Mouse (Mus musculus): ENCODE data around the gene Samd14. TPM values are rescaled to one million over a fixed set of nuclear protein-coding genes. Genes with fewer than 3 reads are reported as not detected.
"Not testable (repeated sequence)": the region's sequence is repeated elsewhere in the genome, so short reads cannot be mapped to it uniquely, and the experiment has no call there.

The Samd14 gene
- polyA plus RNA-seq (2014; fragmentation: Nextera tagmentation; extraction: Ambion mirVana): 135 and 152 TPM in 2 replicates

GRCm38 (mm10) chr11:95009629-95010014 is at the start of gene Samd14:
TSS of gene Samd14 (plus strand) at chr11:95009879.
- H3K36me3 ChIP-seq (ENCODE audit: control insufficient read depth, insufficient read depth, low read length): peaks cover 21% of the 10 kb centered on the region
- peak within 1 kb of the TSS; percentile 97 for H3K4me3 ChIP-seq (replicated peaks; ENCODE audit: low read depth, low read length)
- no peaks in the 10 kb centered on the region for H3K9me3 ChIP-seq (ENCODE audit: control insufficient read depth, low read length)
- peaks cover 55% of the 10 kb centered on the region for H3K4me1 ChIP-seq (ENCODE audit: control insufficient read depth, insufficient read depth, low read length)
- H3K9ac ChIP-seq (replicated peaks; ENCODE audit: low read length): peak within 1 kb of the TSS; percentile 99
- under 1% methylated on average over 32 of the region's 32 CpGs for WGBS
- no peaks in the 10 kb centered on the region for H3K27me3 ChIP-seq (ENCODE audit: control insufficient read depth, insufficient read depth, low read length)
- ATAC-seq (ENCODE audit: low FRiP score, low TSS enrichment): peak; percentile 74
- DNase-seq: peak; percentile 90
- H3K4me2 ChIP-seq (ENCODE audit: low read length): peak within 1 kb of the TSS; percentile 77
- H3K27ac ChIP-seq (replicated peaks; ENCODE audit: low read depth, low read length): peak within 1 kb of the TSS; percentile 99

GRCm38 (mm10) chr11:94962534-94963101 is 47.1 kb upstream of the Samd14 start:
- ATAC-seq (ENCODE audit: low FRiP score, low TSS enrichment) (no peak), DNase-seq (no peak)
- H3K9ac ChIP-seq (replicated peaks; ENCODE audit: low read length): no peak overlapping the region
- H3K9me3 ChIP-seq (ENCODE audit: control insufficient read depth, low read length): no peaks in the 10 kb centered on the region
- H3K4me3 ChIP-seq (replicated peaks; ENCODE audit: low read depth, low read length): no peak overlapping the region
- no peaks in the 10 kb centered on the region for H3K36me3 ChIP-seq (ENCODE audit: control insufficient read depth, insufficient read depth, low read length)
- H3K4me1 ChIP-seq (ENCODE audit: control insufficient read depth, insufficient read depth, low read length): no peaks in the 10 kb centered on the region
- H3K4me2 ChIP-seq (ENCODE audit: low read length): no peak overlapping the region
- no peak overlapping the region for H3K27ac ChIP-seq (replicated peaks; ENCODE audit: low read depth, low read length)
- WGBS: 81% methylated on average over 5 of the region's 5 CpGs
- H3K27me3 ChIP-seq (ENCODE audit: control insufficient read depth, insufficient read depth, low read length): no peaks in the 10 kb centered on the region

GRCm38 (mm10) chr11:94967419-94967818 is 42.3 kb upstream of the Samd14 start, which contains the start of gene Hils1:
TSS of gene Hils1 (plus strand) at chr11:94967593.
- no peaks in the 10 kb centered on the region for H3K27me3 ChIP-seq (ENCODE audit: control insufficient read depth, insufficient read depth, low read length)
- no peak within 1 kb of the TSS for H3K27ac ChIP-seq (replicated peaks; ENCODE audit: low read depth, low read length)
- H3K36me3 ChIP-seq (ENCODE audit: control insufficient read depth, insufficient read depth, low read length): no peaks in the 10 kb centered on the region
- H3K4me1 ChIP-seq (ENCODE audit: control insufficient read depth, insufficient read depth, low read length): no peaks in the 10 kb centered on the region
- no peaks in the 10 kb centered on the region for H3K9me3 ChIP-seq (ENCODE audit: control insufficient read depth, low read length)
- ATAC-seq (ENCODE audit: low FRiP score, low TSS enrichment): no peak
- H3K9ac ChIP-seq (replicated peaks; ENCODE audit: low read length): no peak within 1 kb of the TSS
- no peak for DNase-seq
- no peak within 1 kb of the TSS for H3K4me2 ChIP-seq (ENCODE audit: low read length)
- no peak within 1 kb of the TSS for H3K4me3 ChIP-seq (replicated peaks; ENCODE audit: low read depth, low read length)
- 66% methylated on average over 4 of the region's 4 CpGs for WGBS

GRCm38 (mm10) chr11:94968187-94968586 is 41.5 kb upstream of the Samd14 start:
- no peaks in the 10 kb centered on the region for H3K36me3 ChIP-seq (ENCODE audit: control insufficient read depth, insufficient read depth, low read length)
- H3K4me3 ChIP-seq (replicated peaks; ENCODE audit: low read depth, low read length): no peak overlapping the region
- H3K4me2 ChIP-seq (ENCODE audit: low read length): no peak overlapping the region
- H3K27ac ChIP-seq (replicated peaks; ENCODE audit: low read depth, low read length): no peak overlapping the region
- H3K4me1 ChIP-seq (ENCODE audit: control insufficient read depth, insufficient read depth, low read length): no peaks in the 10 kb centered on the region
- H3K27me3 ChIP-seq (ENCODE audit: control insufficient read depth, insufficient read depth, low read length): no peaks in the 10 kb centered on the region
- no peaks in the 10 kb centered on the region for H3K9me3 ChIP-seq (ENCODE audit: control insufficient read depth, low read length)
- 70% methylated on average over 7 of the region's 7 CpGs for WGBS
- DNase-seq (no peak), ATAC-seq (ENCODE audit: low FRiP score, low TSS enrichment) (no peak)
- H3K9ac ChIP-seq (replicated peaks; ENCODE audit: low read length): no peak overlapping the region

- not testable (repeated sequence) for H3K9ac ChIP-seq (replicated peaks; ENCODE audit: low read length); H3K27ac ChIP-seq (replicated peaks; ENCODE audit: low read depth, low read length); H3K36me3 ChIP-seq (ENCODE audit: control insufficient read depth, insufficient read depth, low read length); H3K4me1 ChIP-seq (ENCODE audit: control insufficient read depth, insufficient read depth, low read length); ATAC-seq (ENCODE audit: low FRiP score, low TSS enrichment); H3K4me3 ChIP-seq (replicated peaks; ENCODE audit: low read depth, low read length); H3K4me2 ChIP-seq (ENCODE audit: low read length); H3K9me3 ChIP-seq (ENCODE audit: control insufficient read depth, low read length); H3K27me3 ChIP-seq (ENCODE audit: control insufficient read depth, insufficient read depth, low read length); DNase-seq
- 92% methylated on average over 4 of the region's 4 CpGs for WGBS
Measured at GRCm38 (mm10) chr11:94969709-94970108, 40.0 kb upstream of the Samd14 start.

- Histone ChIP-seq H3K9me3 (ENCODE audit: control insufficient read depth, low read length) (no peaks in the 10 kb centered on the region), H3K4me2 (ENCODE audit: low read length) (no peak overlapping the region), H3K36me3 (ENCODE audit: control insufficient read depth, insufficient read depth, low read length) (no peaks in the 10 kb centered on the region), H3K4me1 (ENCODE audit: control insufficient read depth, insufficient read depth, low read length) (no peaks in the 10 kb centered on the region), H3K27ac (replicated peaks; ENCODE audit: low read depth, low read length) (no peak overlapping the region), H3K9ac (replicated peaks; ENCODE audit: low read length) (no peak overlapping the region), H3K4me3 (replicated peaks; ENCODE audit: low read depth, low read length) (no peak overlapping the region), H3K27me3 (ENCODE audit: control insufficient read depth, insufficient read depth, low read length) (no peaks in the 10 kb centered on the region)
- no peak for ATAC-seq (ENCODE audit: low FRiP score, low TSS enrichment)
- WGBS: 61% methylated on average over 15 of the region's 15 CpGs
- DNase-seq: peak; percentile 87
Measured at GRCm38 (mm10) chr11:94970210-94970943, 39.3 kb upstream of the Samd14 start.

GRCm38 (mm10) chr11:94971895-94972615 is 37.6 kb upstream of the Samd14 start:
- no peaks in the 10 kb centered on the region for H3K9me3 ChIP-seq (ENCODE audit: control insufficient read depth, low read length)
- no peak overlapping the region for H3K4me3 ChIP-seq (replicated peaks; ENCODE audit: low read depth, low read length)
- H3K27ac ChIP-seq (replicated peaks; ENCODE audit: low read depth, low read length): no peak overlapping the region
- 66% methylated on average over 16 of the region's 16 CpGs for WGBS
- H3K4me1 ChIP-seq (ENCODE audit: control insufficient read depth, insufficient read depth, low read length): no peaks in the 10 kb centered on the region
- H3K4me2 ChIP-seq (ENCODE audit: low read length): no peak overlapping the region
- no peak overlapping the region for H3K9ac ChIP-seq (replicated peaks; ENCODE audit: low read length)
- no peaks in the 10 kb centered on the region for H3K27me3 ChIP-seq (ENCODE audit: control insufficient read depth, insufficient read depth, low read length)
- DNase-seq (no peak), ATAC-seq (ENCODE audit: low FRiP score, low TSS enrichment) (no peak)
- no peaks in the 10 kb centered on the region for H3K36me3 ChIP-seq (ENCODE audit: control insufficient read depth, insufficient read depth, low read length)

- H3K9ac ChIP-seq (replicated peaks; ENCODE audit: low read length): no peak overlapping the region
- H3K27me3 ChIP-seq (ENCODE audit: control insufficient read depth, insufficient read depth, low read length): no peaks in the 10 kb centered on the region
- no peak for DNase-seq
- H3K9me3 ChIP-seq (ENCODE audit: control insufficient read depth, low read length): no peaks in the 10 kb centered on the region
- peaks cover under 1% of the 10 kb centered on the region for H3K4me1 ChIP-seq (ENCODE audit: control insufficient read depth, insufficient read depth, low read length)
- no peaks in the 10 kb centered on the region for H3K36me3 ChIP-seq (ENCODE audit: control insufficient read depth, insufficient read depth, low read length)
- WGBS: 67% methylated on average over 5 of the region's 5 CpGs
- H3K27ac ChIP-seq (replicated peaks; ENCODE audit: low read depth, low read length): no peak overlapping the region
- H3K4me2 ChIP-seq (ENCODE audit: low read length): no peak overlapping the region
- ATAC-seq (ENCODE audit: low FRiP score, low TSS enrichment): no peak
- no peak overlapping the region for H3K4me3 ChIP-seq (replicated peaks; ENCODE audit: low read depth, low read length)
Measured at GRCm38 (mm10) chr11:94972887-94973286, 36.8 kb upstream of the Samd14 start.

All from midbrain, embryonic 14.5 days (tissue).